Mouse (Mus musculus): ENCODE measurements around the gene Naa35.

The Naa35 gene

GRCm38 (mm10) chr13:59642818-59643217 lies 57.8 kb downstream of the Naa35 start:
- no peak for DNase-seq

- no peak for DNase-seq
These were observed 60.4 kb downstream of the Naa35 start for GRCm38 (mm10) chr13:59645491-59645890.

- DNase-seq, result no peak
These were observed 61.7 kb downstream of the Naa35 start for GRCm38 (mm10) chr13:59646674-59647244.

- no peak for DNase-seq
These were observed 62.4 kb downstream of the Naa35 start for GRCm38 (mm10) chr13:59647484-59647883.

GRCm38 (mm10) chr13:59648598-59648997 lies 63.5 kb downstream of the Naa35 start:
- no peak for DNase-seq

- DNase-seq, result no peak
These were observed 64.7 kb downstream of the Naa35 start for GRCm38 (mm10) chr13:59649781-59650180.

- no peak for DNase-seq
These were observed 67.6 kb downstream of the Naa35 start for GRCm38 (mm10) chr13:59652651-59653050.

GRCm38 (mm10) chr13:59653136-59653535 lies 68.1 kb downstream of the Naa35 start:
- DNase-seq, result no peak

GRCm38 (mm10) chr13:59654465-59654864 lies 69.4 kb downstream of the Naa35 start:
- no peak for DNase-seq

GRCm38 (mm10) chr13:59655718-59656315 lies 70.8 kb downstream of the Naa35 start:
- no peak for DNase-seq

- no peak for DNase-seq
These were observed 71.3 kb downstream of the Naa35 start for GRCm38 (mm10) chr13:59656316-59656832.

GRCm38 (mm10) chr13:59656975-59657388 lies 71.9 kb downstream of the Naa35 start:
- no peak for DNase-seq

- no peak for DNase-seq
These were observed 72.7 kb downstream of the Naa35 start for GRCm38 (mm10) chr13:59657781-59658180.

- no peak for DNase-seq
These were observed 75.3 kb downstream of the Naa35 start for GRCm38 (mm10) chr13:59660371-59660770.

- DNase-seq, result no peak
These were observed 76.3 kb downstream of the Naa35 start for GRCm38 (mm10) chr13:59661387-59661786.

- no peak for DNase-seq
These were observed 76.9 kb downstream of the Naa35 start for GRCm38 (mm10) chr13:59661966-59662365.

- no peak for DNase-seq
These were observed 79.1 kb downstream of the Naa35 start for GRCm38 (mm10) chr13:59663939-59664712.

- no peak for DNase-seq
These were observed 82.7 kb downstream of the Naa35 start for GRCm38 (mm10) chr13:59667763-59668162.

GRCm38 (mm10) chr13:59668501-59669093 lies 83.5 kb downstream of the Naa35 start:
- no peak for DNase-seq

- DNase-seq, result no peak
These were observed 84.9 kb downstream of the Naa35 start for GRCm38 (mm10) chr13:59669946-59670345.

GRCm38 (mm10) chr13:59671521-59671920 lies 86.5 kb downstream of the Naa35 start:
- DNase-seq, result no peak

- DNase-seq, result no peak
These were observed 87.2 kb downstream of the Naa35 start for GRCm38 (mm10) chr13:59672248-59672647.

GRCm38 (mm10) chr13:59673597-59673996 lies 88.5 kb downstream of the Naa35 start:
- DNase-seq, result no peak

GRCm38 (mm10) chr13:59674215-59674614 lies 89.2 kb downstream of the Naa35 start:
- DNase-seq, result no peak

All from right cerebral cortex, postnatal 14 days (tissue).